ENCODE assay signal across 9 mouse cellular contexts in the genomic region with DNA sequence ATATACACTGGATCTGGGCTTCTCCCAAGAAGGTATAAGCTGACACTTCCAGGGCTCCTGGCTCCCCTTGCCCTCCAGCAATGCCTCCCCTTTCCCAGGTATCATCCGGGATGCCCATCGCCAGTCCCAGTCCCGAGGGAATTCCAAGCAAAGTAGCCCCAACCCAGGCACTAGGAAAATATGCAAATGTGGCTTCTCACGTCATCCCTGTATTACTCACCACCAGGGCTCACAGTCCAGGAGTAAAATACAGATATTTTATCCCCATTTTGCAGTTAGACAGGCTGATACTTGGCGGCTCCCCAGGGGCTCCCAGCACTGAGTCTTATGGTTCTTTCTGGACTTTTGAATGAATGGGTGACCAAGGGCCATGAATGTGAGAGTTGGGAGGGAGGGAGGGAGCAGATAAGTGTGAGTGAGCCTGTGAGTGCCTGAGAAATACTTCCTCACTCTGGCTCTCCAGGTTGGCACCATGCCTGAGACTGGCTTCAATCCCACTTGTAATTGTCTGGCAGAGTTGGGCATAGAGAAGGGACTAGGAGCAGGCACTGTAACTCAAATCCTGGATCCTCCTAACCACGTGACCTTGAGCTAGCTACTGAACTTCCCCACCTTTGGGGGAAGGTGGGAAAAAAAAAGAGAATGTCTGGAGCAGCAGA. TPM values are rescaled to one million over a fixed set of nuclear protein-coding genes. Genes with fewer than 3 reads are reported as not detected.
DNase-seq lines count a peak whose midpoint lies in the region; ATAC-seq lines count a peak whose summit lies in the region.
"Had no signal": no experiment of that assay in that cellular context is flagged by ENCODE, and none has a peak within 500 bp of the region (broad histone marks: within the 10 kb centered on the region; RNA-seq: fewer than 3 reads in every experiment).

No protein-coding gene starts in this region.

- intact Hi-C loops in heart, postnatal 14 days (cut with DNase I) = no loop called here

- ATAC-seq in megakaryocyte-erythroid progenitor cell, adult 5-6 weeks (replicated peaks; ENCODE audit: low FRiP score, low TSS enrichment, poor library complexity, severe bottlenecking) = no peak

- DNase-seq in heart, postnatal 14 days = peak; percentile 52 to 76
- no peak for DNase-seq in heart, adult 9 months (ENCODE audit: low spot score in 2 of 2)
- DNase-seq in urinary bladder, postnatal 14 days (ENCODE audit: low spot score) = peak; percentile 43
- DNase-seq in urinary bladder, adult 2 months (ENCODE audit: low spot score) = no peak
- DNase-seq in cerebellum, postnatal 10 days = peak; percentile 89 to 91
- DNase-seq in right cerebral cortex, postnatal 4 days = peak; percentile 61
- DNase-seq in yolk sac, embryonic 10.5 days (ENCODE audit: low spot score) = no peak
- DNase-seq: thymus, postnatal 25 days had no signal

RNA-seq across cellular contexts. Expression of a gene that starts 8.8 kb away (rescaled TPM):
- total RNA-seq in heart, postnatal 14 days (2021) = under 1 TPM; 0.27 to 0.43 TPM
- polyA plus RNA-seq in urinary bladder, adult 2 months (2012; rRNA removed) = 0.14 and 0.41 TPM in 2 replicates
- not detected in 2 replicates for total RNA-seq in megakaryocyte-erythroid progenitor cell, adult 5-6 weeks (2014; fragmentation: Nextera tagmentation)
- total RNA-seq in megakaryocyte-erythroid progenitor cell, adult 5-6 weeks (2017) = not detected in 2 replicates

RNA-seq across cellular contexts. Expression of a gene that starts 35.5 kb away (rescaled TPM):
- 100 to 1,000 TPM; 538 to 580 TPM for total RNA-seq in heart, postnatal 14 days (2021)
- 1,600 and 1,809 TPM in 2 replicates for polyA plus RNA-seq in urinary bladder, adult 2 months (2012; rRNA removed)
- 4,206 and 4,300 TPM in 2 replicates for total RNA-seq in megakaryocyte-erythroid progenitor cell, adult 5-6 weeks (2014; fragmentation: Nextera tagmentation)
- total RNA-seq in megakaryocyte-erythroid progenitor cell, adult 5-6 weeks (2017) = 1,746 and 2,000 TPM in 2 replicates

RNA-seq across cellular contexts. Expression of a gene that starts 39.2 kb away (rescaled TPM):
- total RNA-seq in heart, postnatal 14 days (2021) = 1 to 10 TPM; 5.5 to 6.9 TPM
- 12.1 and 12.4 TPM in 2 replicates for polyA plus RNA-seq in urinary bladder, adult 2 months (2012; rRNA removed)
- total RNA-seq in megakaryocyte-erythroid progenitor cell, adult 5-6 weeks (2014; fragmentation: Nextera tagmentation) = 0.40 and 0.98 TPM in 2 replicates
- total RNA-seq in megakaryocyte-erythroid progenitor cell, adult 5-6 weeks (2017) = 0.38 TPM in 1 of 2 replicates, not detected in the other

Comparison
In these comparisons a context has a peak if more than half of its experiments do, and no peak if none do; other contexts are left out.
1. DNase-seq: peak in heart, postnatal 14 days (2 of 2), urinary bladder, postnatal 14 days (single experiment), cerebellum, postnatal 10 days (2 of 2) and right cerebral cortex, postnatal 4 days (single experiment); none in heart, adult 9 months (0 of 2), urinary bladder, adult 2 months (single experiment) and yolk sac, embryonic 10.5 days (single experiment).